Mouse (Mus musculus) liver, embryonic 14 days (tissue): Measurements from ENCODE around the gene Smpdl3a. TPM values are rescaled to one million over a fixed set of nuclear protein-coding genes. Genes with fewer than 3 reads are reported as not detected.

Source experiments
- polyA plus RNA-seq: library from polyadenylated mRNA; depleted of rRNA; stranded (reverse); fragments of >200 nt; gene quantifications from 2 replicates; pipeline ENCODE4 v1.2.3, GENCODE M21; 2012; rRNA removed

The Smpdl3a gene
- 9.9 and 12.7 TPM in 2 replicates for polyA plus RNA-seq

DNA sequence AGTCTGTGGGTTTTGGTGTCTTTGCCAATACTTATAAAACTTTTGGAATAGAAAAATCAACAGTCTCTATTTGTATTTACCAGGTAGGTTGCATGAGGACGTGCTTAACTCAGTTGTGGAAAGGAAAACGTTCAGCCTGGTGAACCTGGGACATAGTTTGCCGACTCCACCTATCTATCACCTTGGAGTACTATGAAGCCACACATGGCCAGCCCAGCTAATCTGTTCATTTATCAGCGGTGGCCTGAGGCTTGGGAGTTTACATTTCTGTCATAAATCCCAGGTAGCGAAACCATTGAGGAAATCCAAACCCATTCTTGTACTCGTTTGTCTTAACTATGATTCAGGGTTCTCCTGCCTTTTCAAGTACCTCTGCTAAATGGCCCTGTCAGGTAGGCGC is at the start of gene Smpdl3a:
TSS of gene Smpdl3a (plus strand) at position 318 of the 400 bp plus-strand sequence.

DNA sequence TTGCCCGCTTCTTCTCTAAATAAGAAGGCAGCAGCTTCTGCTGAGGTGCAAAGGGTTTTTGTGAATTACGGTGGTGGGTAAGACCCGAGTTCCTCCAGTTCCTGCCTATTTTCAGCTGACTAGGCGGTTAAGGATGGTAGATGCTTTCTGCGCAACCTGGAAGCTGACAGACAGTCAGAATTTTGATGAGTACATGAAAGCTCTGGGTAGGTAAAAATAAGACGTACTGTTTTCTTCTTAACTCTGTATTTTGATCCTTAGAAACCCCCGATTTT is 9.3 kb upstream of the Smpdl3a start, which contains the start of gene Fabp7:
TSS of gene Fabp7 (plus strand) at position 6 of the 275 bp plus-strand sequence.

Other genes starting within 250 kb of the Smpdl3a start
- gene Pkib, start 162.4 kb upstream of the Smpdl3a start, polyA plus RNA-seq, result 0.58 and 0.87 TPM in 2 replicates
- 0.96 and 1.4 TPM in 2 replicates for gene Fabp7, start 9.5 kb upstream of the Smpdl3a start, polyA plus RNA-seq